In genomic region chr3:95141474-95141873, GRCm38 (mm10) we compare ENCODE assay signal across 10 mouse cellular contexts. TPM values are rescaled to one million over a fixed set of nuclear protein-coding genes. Genes with fewer than 3 reads are reported as not detected.
DNase-seq lines count a peak whose midpoint lies in the region; ATAC-seq and TF ChIP-seq lines count a peak whose summit lies in the region.
"Had no signal": no experiment of that assay in that cellular context is flagged by ENCODE, and none has a peak within 500 bp of the region (broad histone marks: within the 10 kb centered on the region; RNA-seq: fewer than 3 reads in every experiment).

No protein-coding gene starts in this region.

- no peak for TF ChIP-seq CTCF in lung, adult 2 months (IDR thresholded peaks at IDR 0.05; ENCODE audit: insufficient read depth, low read length)

- no peak for TF ChIP-seq POLR2A in lung, adult 2 months (IDR thresholded peaks at IDR 0.05; ENCODE audit: borderline replicate concordance, extremely low read depth, low read depth, low read length)

- no peak for DNase-seq in lung, adult 2 months
- no peak for DNase-seq in lung, postnatal 14 days
- DNase-seq in thymus, postnatal 36 days, result peak; percentile 78 to 86
- no peak for DNase-seq in urinary bladder, adult 18-20 months (ENCODE audit: low spot score in 2 of 2)
- no peak for DNase-seq in testis, postnatal 10 days (ENCODE audit: low spot score)
- DNase-seq in embryo, embryonic 9.5 days (ENCODE audit: extremely low spot score), result no peak
- DNase-seq: kidney, postnatal 10 days had no signal

- H3K4me3 ChIP-seq in lung, adult 2 months (replicated peaks; ENCODE audit: extremely low read depth, low read depth, low read length), result peak overlapping the region; percentile 25
- H3K4me3 ChIP-seq: neural tube, embryonic 12.5 days had no signal

- peak; percentile 74 to 80 for ATAC-seq in hematopoietic stem cell, adult 5-6 weeks (replicated peaks in 1 of 2; ENCODE audit: insufficient read depth in 1 of 2, low FRiP score in 2 of 2, low TSS enrichment in 1 of 2, low read depth in 1 of 2, poor library complexity in 2 of 2, severe bottlenecking in 2 of 2)
- ATAC-seq in monocyte, adult 5-6 weeks (replicated peaks; ENCODE audit: insufficient number of reproducible peaks, low FRiP score, low TSS enrichment, poor library complexity, severe bottlenecking), result peak; percentile 47

- H3K4me1 ChIP-seq in lung, adult 2 months (ENCODE audit: control insufficient read depth, insufficient read depth, low read length), result peaks cover 4% of the 10 kb centered on the region
- H3K4me1 ChIP-seq: neural tube, embryonic 12.5 days had no signal

- WGBS in lung, adult 2 months, result 76% methylated on average over 9 of the region's 9 CpGs

RNA-seq across cellular contexts. Expression of gene Tnfaip8l2, which starts 0.7 kb away (rescaled TPM):
- 24.6 and 26.4 TPM in 2 replicates for polyA plus RNA-seq in lung, adult 2 months (2012; rRNA removed)
- total RNA-seq in hematopoietic stem cell, adult 5-6 weeks (2017), result 15.2 and 16.3 TPM in 2 replicates
- 63.2 to 73.9 TPM (median 73.1 TPM) in 3 replicates for total RNA-seq in monocyte, adult 5-6 weeks (2017)

RNA-seq across cellular contexts. Expression of gene Lysmd1, which starts 7.6 kb away (rescaled TPM):
- 4.5 and 7.8 TPM in 2 replicates for polyA plus RNA-seq in lung, adult 2 months (2012; rRNA removed)
- total RNA-seq in hematopoietic stem cell, adult 5-6 weeks (2017), result 8.6 and 10.4 TPM in 2 replicates
- 4.1 to 5.9 TPM (median 5.7 TPM) in 3 replicates for total RNA-seq in monocyte, adult 5-6 weeks (2017)

RNA-seq across cellular contexts. Expression of gene Scnm1, which starts 7.7 kb away (rescaled TPM):
- 30.1 and 43.7 TPM in 2 replicates for polyA plus RNA-seq in lung, adult 2 months (2012; rRNA removed)
- 96.4 and 116 TPM in 2 replicates for total RNA-seq in hematopoietic stem cell, adult 5-6 weeks (2017)
- total RNA-seq in monocyte, adult 5-6 weeks (2017), result 65.3 to 128 TPM (median 82.5 TPM) in 3 replicates

RNA-seq across cellular contexts. Expression of gene Tmod4, which starts 17.2 kb away (rescaled TPM):
- polyA plus RNA-seq in lung, adult 2 months (2012; rRNA removed), result 1.5 and 3.5 TPM in 2 replicates
- 0.63 TPM in 1 of 2 replicates, not detected in the other for total RNA-seq in hematopoietic stem cell, adult 5-6 weeks (2017)
- not detected in 3 replicates for total RNA-seq in monocyte, adult 5-6 weeks (2017)

RNA-seq across cellular contexts. Expression of gene Sema6c, which starts 18.8 kb away (rescaled TPM):
- polyA plus RNA-seq in lung, adult 2 months (2012; rRNA removed), result 10.7 and 11.8 TPM in 2 replicates
- 0.31 and 1.3 TPM in 2 replicates for total RNA-seq in hematopoietic stem cell, adult 5-6 weeks (2017)
- total RNA-seq in monocyte, adult 5-6 weeks (2017), result not detected in 3 replicates

Comparison
In these comparisons a context has a peak if more than half of its experiments do, and no peak if none do; other contexts are left out.
1. DNase-seq: peak in thymus, postnatal 36 days (2 of 2); none in lung, adult 2 months (single experiment), lung, postnatal 14 days (single experiment), urinary bladder, adult 18-20 months (0 of 2), testis, postnatal 10 days (single experiment) and embryo, embryonic 9.5 days (single experiment).